Mouse (Mus musculus) lung, embryonic 14.5 days (tissue): Measurements from ENCODE around the gene Gm867. TPM values are rescaled to one million over a fixed set of nuclear protein-coding genes. Genes with fewer than 3 reads are reported as not detected.

ENCODE experiments used
- ATAC-seq: fragments of 200-750 bp; cut with Nextera tagmentation; 2 replicates; pipeline ENCODE4 v1.8.0; 2017; ENCODE audit warnings: mild to moderate bottlenecking, moderate TSS enrichment, moderate library complexity; ENCODE audit not compliant: insufficient read depth
- DNase-seq: peaks from one replicate; pipeline ENCODE4 v3.0.0-alpha.2; 2015
- H3K27ac ChIP-seq: fragments of 300-500 bp; sonication (generic); 2 replicates; pipeline ENCODE4 v1.5.1; 2014; ENCODE audit warnings: low read depth, mild to moderate bottlenecking, moderate library complexity
- H3K27me3 ChIP-seq: fragments of 300-500 bp; sonication (generic); 2 replicates; pipeline ENCODE4 v1.6.1; 2014; ENCODE audit warnings: low read length, control low read depth; ENCODE audit not compliant: insufficient read depth
- H3K36me3 ChIP-seq: fragments of 300-500 bp; sonication (generic); 2 replicates; pipeline ENCODE4 v1.6.1; 2014; ENCODE audit warnings: control low read depth; ENCODE audit not compliant: insufficient read depth
- H3K4me1 ChIP-seq: fragments of 300-500 bp; sonication (generic); 2 replicates; pipeline ENCODE4 v1.6.1; 2014; ENCODE audit warnings: antibody characterized with exemption, control low read depth; ENCODE audit not compliant: insufficient read depth
- H3K4me2 ChIP-seq: fragments of 300-500 bp; sonication (generic); 2 replicates; pipeline ENCODE4 v1.6.1; 2014; ENCODE audit warnings: mild to moderate bottlenecking
- H3K4me3 ChIP-seq: fragments of 300-500 bp; sonication (generic); 2 replicates; pipeline ENCODE4 v1.5.1; 2014; ENCODE audit warnings: low read depth, low read length
- H3K9ac ChIP-seq: fragments of 300-500 bp; sonication (generic); 2 replicates; pipeline ENCODE4 v1.6.1; 2014
- H3K9me3 ChIP-seq: fragments of 300-500 bp; sonication (generic); 2 replicates; pipeline ENCODE4 v1.6.1; 2016; ENCODE audit warnings: low read depth, low read length, control low read depth
- CTCF ChIP-seq: IDR thresholded peaks from 2 replicates; pipeline ENCODE4 v1.5.1; 2016; ENCODE audit warnings: antibody characterized with exemption, low read depth
- WGBS: fragments of 180-500 bp; shearing (Covaris S2); extraction: QIAGEN DNeasy Blood & Tissue Kit; methylation state at CpG from one replicate; pipeline ENCODE4 v1.1.7; 2014; 5-methylcytosine and 5-hydroxymethylcytosine counted together
- polyA plus RNA-seq: library from polyadenylated mRNA; unstranded; fragments of >200 nt; fragmentation: Nextera tagmentation; extraction: Ambion mirVana; gene quantifications from 2 replicates; pipeline ENCODE4 v1.2.1, GENCODE M21; 2014

Gene Gm867
- polyA plus RNA-seq, 1 experiment from 2014 or later, result 0.30 TPM

DNA sequence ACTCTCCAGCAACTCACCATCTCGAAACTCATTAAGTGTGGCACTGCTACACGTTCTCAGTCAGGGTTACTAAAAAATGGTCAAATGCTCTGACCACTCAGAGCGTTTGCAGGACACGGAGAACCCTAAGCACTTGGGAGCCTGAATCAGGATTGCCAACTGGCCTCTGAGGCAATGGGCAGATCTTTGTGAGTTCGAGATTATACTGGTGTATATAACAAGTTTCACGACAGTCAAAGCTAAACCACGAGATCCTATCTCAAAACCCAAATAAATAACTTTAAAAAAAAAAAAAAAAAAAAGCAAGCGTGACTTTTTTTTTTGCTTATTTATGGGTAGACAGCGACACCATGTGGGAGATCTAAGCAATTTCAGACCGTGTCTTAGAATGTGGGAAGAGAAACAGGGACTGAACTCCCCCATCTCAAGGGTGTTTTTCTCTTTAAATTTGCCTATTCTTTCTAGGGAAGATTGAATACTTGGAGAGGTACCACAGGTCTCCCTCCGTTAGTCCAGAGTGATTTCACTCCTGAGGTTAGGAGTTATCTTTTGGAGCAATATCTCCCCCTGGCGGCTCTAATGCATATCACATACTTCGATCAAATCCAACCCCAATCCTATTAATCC is 11.1 kb upstream of the Gm867 start:
- Histone ChIP-seq H3K9me3 (no peaks in the 10 kb centered on the region), H3K27ac (no peak overlapping the region), H3K4me1 (0 out of 2 replicates have a peak, but pooled peaks cover 4% of the 10 kb centered on the region), H3K27me3 (peaks cover 15% of the 10 kb centered on the region; the same call in 1 of the 2 replicates), H3K4me2 (peak overlapping the region; percentile 94), H3K4me3 (peak overlapping the region; percentile 44), H3K9ac (peak overlapping the region; percentile 59), H3K36me3 (no peaks in the 10 kb centered on the region)
- DNase-seq (peak; percentile 86), ATAC-seq (peak; percentile 47)
- WGBS, result 3% methylated on average over 13 of the region's 13 CpGs
- TF ChIP-seq CTCF, result peak; percentile 77

DNA sequence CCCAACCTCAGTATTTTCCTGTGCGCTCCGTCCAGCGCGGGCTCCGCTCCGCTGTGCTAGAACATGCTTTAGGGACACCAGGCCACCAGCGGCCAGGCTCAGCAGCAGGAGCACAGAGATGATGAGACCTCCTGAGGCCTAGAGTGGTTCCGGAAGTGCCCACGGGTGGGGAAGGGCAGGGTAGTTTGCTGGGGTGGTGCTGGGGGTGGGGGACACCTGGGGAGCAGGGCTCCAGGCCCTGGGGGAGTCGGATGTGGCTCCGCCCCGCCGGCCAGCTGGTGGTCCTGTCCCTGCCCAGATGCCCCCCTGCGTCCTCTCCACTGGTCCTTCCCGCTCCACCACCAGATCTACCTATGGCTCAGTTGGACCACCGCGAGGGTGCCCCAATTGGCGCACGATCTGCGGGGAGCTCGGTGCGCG is 10.3 kb upstream of the Gm867 start:
- ATAC-seq (peak; percentile 73), DNase-seq (peak; percentile 67)
- Histone ChIP-seq H3K4me2 (peak overlapping the region; percentile 94), H3K27ac (no peak overlapping the region), H3K4me3 (peak overlapping the region; percentile 44), H3K9ac (peak overlapping the region; percentile 59), H3K9me3 (no peaks in the 10 kb centered on the region), H3K4me1 (0 out of 2 replicates have a peak, but pooled peaks cover 4% of the 10 kb centered on the region), H3K36me3 (no peaks in the 10 kb centered on the region), H3K27me3 (peaks cover 15% of the 10 kb centered on the region; the same call in 1 of the 2 replicates)
- TF ChIP-seq CTCF, result no peak
- WGBS, result 2% methylated on average over 23 of the region's 23 CpGs

DNA sequence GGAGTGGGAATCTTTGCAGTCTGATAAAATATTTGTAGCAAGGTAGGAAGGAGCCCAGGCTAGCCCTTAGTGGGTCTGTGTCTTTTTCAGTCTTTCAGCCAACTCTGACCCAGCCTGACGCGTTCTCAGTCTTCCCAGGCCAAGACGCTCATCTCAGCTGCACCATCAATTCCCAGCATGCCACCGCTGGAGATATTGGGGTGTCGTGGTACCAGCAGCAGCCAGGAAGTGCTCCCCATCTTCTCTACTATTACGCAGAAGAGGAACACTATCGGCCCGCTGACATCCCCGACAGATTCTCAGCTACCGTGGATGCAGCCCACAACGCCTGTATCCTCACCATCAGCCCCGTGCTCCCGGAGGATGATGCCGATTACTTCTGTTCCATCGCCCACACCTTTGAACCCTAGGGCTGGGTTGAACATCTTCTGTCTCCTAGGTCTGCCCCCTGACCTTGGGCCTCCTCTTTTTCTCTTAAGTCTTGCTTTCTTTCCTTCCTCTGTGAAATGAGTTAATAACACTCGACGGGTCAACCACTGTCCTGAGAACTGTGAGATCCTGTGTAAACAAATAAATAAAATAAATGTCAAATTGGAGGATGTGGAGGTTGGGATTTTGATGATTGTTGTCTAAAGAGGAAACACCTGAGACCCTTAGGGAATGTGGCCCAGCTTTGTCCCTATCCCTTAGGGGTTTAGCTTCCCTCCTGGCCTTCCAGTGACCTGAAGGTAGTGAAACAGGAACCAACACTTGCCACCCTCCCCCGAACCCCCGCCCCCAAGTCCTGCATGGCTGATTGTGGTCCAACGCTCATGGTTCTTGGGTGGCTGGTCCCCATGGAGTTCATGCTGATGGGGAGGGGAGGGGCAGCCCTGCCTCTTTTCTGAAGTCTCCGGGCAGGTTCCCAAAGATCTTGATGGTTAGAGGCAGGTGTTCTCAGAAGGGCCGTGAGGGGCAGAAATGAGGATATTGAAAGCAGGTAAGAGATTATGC is 8.9 kb upstream of the Gm867 start:
- Histone ChIP-seq H3K4me2 (no peak overlapping the region), H3K4me3 (no peak overlapping the region), H3K27ac (no peak overlapping the region), H3K9me3 (no peaks in the 10 kb centered on the region), H3K9ac (no peak overlapping the region), H3K4me1 (0 out of 2 replicates have a peak, but pooled peaks cover 4% of the 10 kb centered on the region), H3K36me3 (no peaks in the 10 kb centered on the region), H3K27me3 (peaks cover 11% of the 10 kb centered on the region; the same call in 1 of the 2 replicates)
- no peak for DNase-seq
- no peak for TF ChIP-seq CTCF
- WGBS, result 72% methylated on average over 22 of the region's 22 CpGs
- no peak for ATAC-seq

- DNase-seq (no peak), ATAC-seq (no peak)
- H3K9me3 ChIP-seq, result no peaks in the 10 kb centered on the region
- H3K4me1 ChIP-seq, result 0 out of 2 replicates have a peak, but pooled peaks cover 4% of the 10 kb centered on the region
- H3K27ac ChIP-seq, result no peak overlapping the region
- H3K36me3 ChIP-seq, result no peaks in the 10 kb centered on the region
- no peak overlapping the region for H3K9ac ChIP-seq
- 72% methylated on average over 5 of the region's 5 CpGs for WGBS
- no peak overlapping the region for H3K4me2 ChIP-seq
- H3K27me3 ChIP-seq, result peaks cover 8% of the 10 kb centered on the region; the same call in 1 of the 2 replicates
- no peak for TF ChIP-seq CTCF
- H3K4me3 ChIP-seq, result no peak overlapping the region
Observed at GRCm38 (mm10) chr10:75948079-75948478, 7.6 kb upstream of the Gm867 start.

DNA sequence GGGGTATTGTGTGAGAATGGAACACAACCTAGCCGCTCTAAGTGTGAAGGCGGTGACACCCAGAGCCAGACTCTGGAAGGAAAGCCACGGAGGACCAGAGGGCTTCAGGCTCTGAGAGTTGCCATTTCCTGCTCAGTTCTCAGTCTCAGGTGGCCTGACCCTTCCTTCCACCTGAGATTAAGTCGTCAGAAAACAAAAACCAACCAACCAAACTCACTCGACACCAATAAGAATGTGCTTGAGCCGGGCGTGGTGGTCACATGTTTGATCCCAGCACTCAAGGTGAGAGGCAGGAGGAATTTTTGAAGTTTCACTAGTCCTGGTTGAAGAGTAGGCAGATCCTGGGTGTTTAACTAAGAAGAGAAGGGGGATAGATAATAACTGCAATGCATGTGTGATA is 5.4 kb upstream of the Gm867 start:
- H3K9ac ChIP-seq, result no peak overlapping the region
- no peaks in the 10 kb centered on the region for H3K4me1 ChIP-seq
- no peak overlapping the region for H3K4me2 ChIP-seq
- ATAC-seq (no peak), DNase-seq (no peak)
- H3K27me3 ChIP-seq, result peaks cover 5% of the 10 kb centered on the region; the same call in 1 of the 2 replicates
- no peak for TF ChIP-seq CTCF
- no peak overlapping the region for H3K4me3 ChIP-seq
- no peak overlapping the region for H3K27ac ChIP-seq
- H3K36me3 ChIP-seq, result no peaks in the 10 kb centered on the region
- H3K9me3 ChIP-seq, result no peaks in the 10 kb centered on the region
- 57% methylated on average over 7 of the region's 7 CpGs for WGBS

DNA sequence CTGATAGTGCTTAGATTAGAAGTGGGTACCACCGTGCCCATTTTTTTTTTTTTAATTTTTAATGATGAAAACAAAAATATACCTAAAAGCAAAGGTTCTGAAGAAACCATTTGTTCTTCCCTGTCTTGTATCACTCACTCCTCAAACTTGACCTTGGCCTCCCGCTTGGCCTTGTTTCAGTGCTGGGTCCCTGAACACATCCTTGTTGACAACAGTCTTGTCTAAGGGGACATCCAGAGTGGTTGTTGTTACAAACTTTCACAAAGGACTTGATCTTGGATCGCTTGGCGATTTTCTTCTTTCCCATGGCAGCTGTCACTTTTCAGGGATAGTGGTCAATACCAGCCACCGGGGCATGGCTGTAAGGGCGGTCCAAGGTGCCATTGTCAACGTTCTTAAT is 4.7 kb upstream of the Gm867 start:
- ATAC-seq (no peak), DNase-seq (no peak)
- Histone ChIP-seq H3K4me1 (no peaks in the 10 kb centered on the region), H3K27ac (no peak overlapping the region), H3K9me3 (no peaks in the 10 kb centered on the region), H3K9ac (no peak overlapping the region), H3K36me3 (no peaks in the 10 kb centered on the region), H3K4me3 (no peak overlapping the region), H3K4me2 (no peak overlapping the region), H3K27me3 (peaks cover 5% of the 10 kb centered on the region; the same call in 1 of the 2 replicates)
- 92% methylated on average over 7 of the region's 7 CpGs for WGBS
- TF ChIP-seq CTCF, result no peak
